Mouse (Mus musculus): ENCODE data around the gene Ppib.

DNA sequence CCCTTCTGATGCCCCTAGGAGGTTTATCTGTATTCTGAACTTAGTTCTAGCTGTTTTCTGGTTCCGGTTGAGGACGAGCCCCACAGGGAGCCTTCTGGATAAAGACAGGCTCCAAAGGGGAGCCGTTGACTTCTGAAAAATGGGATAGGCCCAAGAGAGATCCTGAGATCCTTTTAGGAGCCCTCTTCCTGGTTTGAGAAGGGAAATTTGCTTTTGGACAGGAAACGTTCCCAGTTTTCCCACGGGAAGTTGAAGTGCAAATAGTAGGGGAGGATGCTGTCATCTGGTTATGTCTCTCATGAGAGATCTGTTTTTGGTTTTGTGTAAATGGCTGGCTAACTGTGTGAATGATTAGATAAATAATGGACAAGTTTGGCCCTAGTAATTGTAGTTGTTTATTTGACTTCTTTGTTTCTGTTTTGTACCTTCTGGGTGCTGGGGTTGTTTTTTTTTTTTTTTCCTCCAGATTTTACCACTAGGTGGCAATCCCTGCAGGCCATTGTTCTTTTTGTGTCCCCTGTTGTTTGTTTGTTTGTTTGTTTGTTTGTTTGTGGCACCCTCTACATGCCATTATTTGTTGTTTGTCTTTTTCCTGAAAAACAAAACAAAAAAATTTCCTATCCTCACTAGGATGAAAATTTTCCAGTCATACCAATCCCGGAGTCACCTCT, 10.0 kb upstream of the Ppib start:
- peak; percentile 55 for TF ChIP-seq CTCF (IDR thresholded peaks at IDR 0.05)
- TF ChIP-seq POLR2A (IDR thresholded peaks at IDR 0.05; ENCODE audit: insufficient read depth, low read depth, low read length), result no peak
- TF ChIP-seq EP300 (IDR thresholded peaks at IDR 0.05; ENCODE audit: insufficient read depth, low read depth, low read length), result no peak
